Mouse (Mus musculus): ENCODE measurements around the gene Gnb1l. TPM values are rescaled to one million over a fixed set of nuclear protein-coding genes. Genes with fewer than 3 reads are reported as not detected.

Gene Gnb1l
- polyA plus RNA-seq, 1 experiment from 2014 or later = 17.8 TPM

DNA sequence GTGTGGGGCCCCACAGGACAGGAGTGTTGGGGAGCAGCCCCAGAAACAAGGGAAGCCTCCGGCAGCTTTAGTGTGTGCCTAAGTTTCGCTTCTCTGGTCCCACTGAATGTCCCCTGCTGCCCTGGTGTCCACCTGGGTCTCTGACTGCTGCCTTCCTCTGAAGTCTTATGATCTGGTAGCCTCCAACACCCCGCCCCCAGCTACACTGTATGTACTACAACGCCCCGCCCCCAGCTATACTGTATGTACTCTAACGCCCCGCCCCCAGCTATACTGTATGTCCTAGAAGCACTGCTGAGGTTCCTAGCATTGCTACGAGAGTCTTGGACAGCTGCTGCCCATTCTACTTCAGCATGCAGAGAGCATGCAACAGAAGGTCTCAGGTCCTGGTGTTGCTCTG, 25.5 kb upstream of the Gnb1l start:
- Histone ChIP-seq H3K9ac (ENCODE audit: low read depth, low read length) (no peak overlapping the region), H3K4me1 (ENCODE audit: control insufficient read depth, insufficient read depth, low read length) (peaks cover 8% of the 10 kb centered on the region; the same call in 1 of the 2 replicates), H3K27ac (replicated peaks; ENCODE audit: low read depth, low read length) (no peak overlapping the region), H3K4me3 (ENCODE audit: low read depth, low read length) (no peak overlapping the region), H3K9me3 (ENCODE audit: control insufficient read depth, low read length) (no peaks in the 10 kb centered on the region), H3K36me3 (ENCODE audit: control insufficient read depth, insufficient read depth, low read length) (no peaks in the 10 kb centered on the region; the same call in 1 of the 2 replicates), H3K27me3 (replicated peaks; ENCODE audit: control insufficient read depth, insufficient read depth, low read length) (no peaks in the 10 kb centered on the region), H3K4me2 (ENCODE audit: low read depth, low read length) (no peak overlapping the region)
- DNase-seq (ENCODE audit: low spot score) (no peak), ATAC-seq (ENCODE audit: low read depth) (no peak; the same call in 1 of the 2 replicates)
- 89% methylated on average over 8 of the region's 8 CpGs for WGBS

DNA sequence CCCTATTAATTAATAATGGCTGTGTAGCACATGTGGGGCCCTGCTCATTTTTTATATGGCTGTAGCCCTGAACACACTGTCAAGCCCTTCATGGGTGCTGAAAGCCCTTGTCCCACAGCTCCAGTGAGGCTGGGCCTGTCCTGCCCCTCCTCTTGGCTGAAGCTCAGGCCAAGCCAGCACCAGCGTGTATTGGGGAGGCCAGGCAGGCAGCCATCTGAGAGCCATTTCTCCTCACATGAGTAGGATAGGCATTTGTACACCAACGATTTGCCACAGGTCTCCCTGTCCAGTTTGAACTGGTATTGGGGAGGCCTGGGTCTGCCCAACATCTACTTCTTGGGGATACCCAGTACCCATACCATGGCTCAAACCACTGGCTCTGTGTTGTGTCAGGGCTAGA, 24.5 kb upstream of the Gnb1l start:
- Histone ChIP-seq H3K4me1 (ENCODE audit: control insufficient read depth, insufficient read depth, low read length) (peaks cover 8% of the 10 kb centered on the region; the same call in 1 of the 2 replicates), H3K36me3 (ENCODE audit: control insufficient read depth, insufficient read depth, low read length) (no peaks in the 10 kb centered on the region; the same call in 1 of the 2 replicates), H3K4me2 (ENCODE audit: low read depth, low read length) (no peak overlapping the region), H3K9ac (ENCODE audit: low read depth, low read length) (no peak overlapping the region), H3K27me3 (replicated peaks; ENCODE audit: control insufficient read depth, insufficient read depth, low read length) (no peaks in the 10 kb centered on the region), H3K9me3 (ENCODE audit: control insufficient read depth, low read length) (no peaks in the 10 kb centered on the region), H3K27ac (replicated peaks; ENCODE audit: low read depth, low read length) (no peak overlapping the region), H3K4me3 (ENCODE audit: low read depth, low read length) (no peak overlapping the region)
- WGBS = 81% methylated on average over 2 of the region's 2 CpGs
- DNase-seq (ENCODE audit: low spot score) = no peak
- ATAC-seq (ENCODE audit: low read depth) = no peak

DNA sequence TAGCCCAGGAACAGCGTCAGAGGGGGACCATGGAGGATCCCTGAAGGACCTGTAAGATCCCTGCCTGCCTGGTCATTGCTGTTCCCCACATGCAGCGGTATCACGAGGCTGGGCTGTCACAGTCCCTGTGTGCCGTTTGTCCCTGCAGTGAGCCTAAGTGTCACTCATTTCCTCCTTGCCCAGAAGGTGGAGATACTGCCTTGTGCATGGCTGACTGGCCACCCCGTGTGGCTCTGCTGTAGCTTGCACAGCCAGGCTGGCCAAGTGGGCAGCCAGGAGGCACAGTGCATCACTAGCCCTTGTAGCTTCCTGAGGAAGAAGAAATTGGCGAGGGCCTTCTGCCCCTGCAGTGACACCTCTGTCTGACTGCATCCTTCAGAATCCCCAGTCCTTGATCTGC, 20.5 kb upstream of the Gnb1l start:
- no peaks in the 10 kb centered on the region for H3K36me3 ChIP-seq (ENCODE audit: control insufficient read depth, insufficient read depth, low read length)
- ATAC-seq (ENCODE audit: low read depth) = no peak
- H3K4me2 ChIP-seq (ENCODE audit: low read depth, low read length) = no peak overlapping the region
- H3K9ac ChIP-seq (ENCODE audit: low read depth, low read length) = no peak overlapping the region
- H3K4me3 ChIP-seq (ENCODE audit: low read depth, low read length) = no peak overlapping the region
- no peaks in the 10 kb centered on the region for H3K27me3 ChIP-seq (replicated peaks; ENCODE audit: control insufficient read depth, insufficient read depth, low read length)
- H3K27ac ChIP-seq (replicated peaks; ENCODE audit: low read depth, low read length) = no peak overlapping the region
- DNase-seq (ENCODE audit: low spot score) = no peak
- 71% methylated on average over 6 of the region's 6 CpGs for WGBS
- no peaks in the 10 kb centered on the region for H3K9me3 ChIP-seq (ENCODE audit: control insufficient read depth, low read length)
- no peaks in the 10 kb centered on the region for H3K4me1 ChIP-seq (ENCODE audit: control insufficient read depth, insufficient read depth, low read length)

- Histone ChIP-seq H3K36me3 (ENCODE audit: control insufficient read depth, insufficient read depth, low read length) (no peaks in the 10 kb centered on the region), H3K9me3 (ENCODE audit: control insufficient read depth, low read length) (no peaks in the 10 kb centered on the region), H3K4me3 (ENCODE audit: low read depth, low read length) (no peak overlapping the region), H3K9ac (ENCODE audit: low read depth, low read length) (no peak overlapping the region), H3K27me3 (replicated peaks; ENCODE audit: control insufficient read depth, insufficient read depth, low read length) (no peaks in the 10 kb centered on the region), H3K4me1 (ENCODE audit: control insufficient read depth, insufficient read depth, low read length) (no peaks in the 10 kb centered on the region; the same call in none of the 2 replicates), H3K4me2 (ENCODE audit: low read depth, low read length) (no peak overlapping the region), H3K27ac (replicated peaks; ENCODE audit: low read depth, low read length) (no peak overlapping the region)
- 49% methylated on average over 7 of the region's 7 CpGs for WGBS
- DNase-seq (ENCODE audit: low spot score) (peak; percentile 62), ATAC-seq (ENCODE audit: low read depth) (peak; percentile 58)
Observed at GRCm38 (mm10) chr16:18479667-18480066, 18.8 kb upstream of the Gnb1l start.

- no peaks in the 10 kb centered on the region for H3K27me3 ChIP-seq (replicated peaks; ENCODE audit: control insufficient read depth, insufficient read depth, low read length)
- H3K9me3 ChIP-seq (ENCODE audit: control insufficient read depth, low read length) = no peaks in the 10 kb centered on the region
- no peak for ATAC-seq (ENCODE audit: low read depth)
- no peak overlapping the region for H3K9ac ChIP-seq (ENCODE audit: low read depth, low read length)
- H3K27ac ChIP-seq (replicated peaks; ENCODE audit: low read depth, low read length) = no peak overlapping the region
- 65% methylated on average over 4 of the region's 4 CpGs for WGBS
- no peak overlapping the region for H3K4me3 ChIP-seq (ENCODE audit: low read depth, low read length)
- H3K36me3 ChIP-seq (ENCODE audit: control insufficient read depth, insufficient read depth, low read length) = no peaks in the 10 kb centered on the region
- H3K4me2 ChIP-seq (ENCODE audit: low read depth, low read length) = no peak overlapping the region
- H3K4me1 ChIP-seq (ENCODE audit: control insufficient read depth, insufficient read depth, low read length) = no peaks in the 10 kb centered on the region; the same call in none of the 2 replicates
- DNase-seq (ENCODE audit: low spot score) = no peak
Observed at GRCm38 (mm10) chr16:18480933-18481485, 17.5 kb upstream of the Gnb1l start.

GRCm38 (mm10) chr16:18482431-18482830, 16.1 kb upstream of the Gnb1l start:
- Histone ChIP-seq H3K9me3 (ENCODE audit: control insufficient read depth, low read length) (no peaks in the 10 kb centered on the region), H3K36me3 (ENCODE audit: control insufficient read depth, insufficient read depth, low read length) (no peaks in the 10 kb centered on the region), H3K4me1 (ENCODE audit: control insufficient read depth, insufficient read depth, low read length) (no peaks in the 10 kb centered on the region; the same call in none of the 2 replicates), H3K9ac (ENCODE audit: low read depth, low read length) (no peak overlapping the region), H3K4me3 (ENCODE audit: low read depth, low read length) (no peak overlapping the region), H3K27ac (replicated peaks; ENCODE audit: low read depth, low read length) (no peak overlapping the region), H3K27me3 (replicated peaks; ENCODE audit: control insufficient read depth, insufficient read depth, low read length) (no peaks in the 10 kb centered on the region), H3K4me2 (ENCODE audit: low read depth, low read length) (no peak overlapping the region)
- 92% methylated on average over 3 of the region's 3 CpGs for WGBS
- ATAC-seq (ENCODE audit: low read depth) = no peak
- DNase-seq (ENCODE audit: low spot score) = no peak

DNA sequence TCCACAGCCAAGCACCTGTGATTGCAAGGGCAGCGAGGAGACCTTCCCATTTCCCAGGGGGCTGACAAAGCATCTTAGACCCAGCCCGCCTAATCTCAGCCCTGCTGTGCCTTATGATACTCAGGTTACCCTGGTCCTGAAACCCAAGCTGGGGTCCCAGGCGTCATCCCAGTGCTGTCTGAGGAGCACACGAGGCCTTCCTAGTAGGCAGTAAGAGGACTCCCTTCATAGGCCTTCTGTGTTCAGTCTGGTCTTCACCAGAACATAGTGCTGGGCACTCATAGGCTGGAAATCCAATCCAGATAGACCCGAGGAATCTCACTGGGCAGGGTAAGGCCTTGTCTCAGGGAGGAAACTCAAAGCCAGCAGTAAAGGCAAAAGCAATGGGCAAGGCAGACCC, 14.7 kb upstream of the Gnb1l start:
- no peaks in the 10 kb centered on the region; the same call in none of the 2 replicates for H3K4me1 ChIP-seq (ENCODE audit: control insufficient read depth, insufficient read depth, low read length)
- no peak for DNase-seq (ENCODE audit: low spot score)
- peak overlapping the region; percentile 25; the same call in 1 of the 2 replicates for H3K27ac ChIP-seq (replicated peaks; ENCODE audit: low read depth, low read length)
- no peak for ATAC-seq (ENCODE audit: low read depth)
- H3K27me3 ChIP-seq (replicated peaks; ENCODE audit: control insufficient read depth, insufficient read depth, low read length) = no peaks in the 10 kb centered on the region
- no peak overlapping the region for H3K4me2 ChIP-seq (ENCODE audit: low read depth, low read length)
- H3K9me3 ChIP-seq (ENCODE audit: control insufficient read depth, low read length) = no peaks in the 10 kb centered on the region
- H3K36me3 ChIP-seq (ENCODE audit: control insufficient read depth, insufficient read depth, low read length) = no peaks in the 10 kb centered on the region
- WGBS = 56% methylated on average over 5 of the region's 5 CpGs
- no peak overlapping the region for H3K4me3 ChIP-seq (ENCODE audit: low read depth, low read length)
- no peak overlapping the region for H3K9ac ChIP-seq (ENCODE audit: low read depth, low read length)

GRCm38 (mm10) chr16:18484386-18484785, 14.1 kb upstream of the Gnb1l start:
- H3K27me3 ChIP-seq (replicated peaks; ENCODE audit: control insufficient read depth, insufficient read depth, low read length) = no peaks in the 10 kb centered on the region
- H3K27ac ChIP-seq (replicated peaks; ENCODE audit: low read depth, low read length) = peak overlapping the region; percentile 25
- no peak overlapping the region for H3K4me2 ChIP-seq (ENCODE audit: low read depth, low read length)
- H3K9ac ChIP-seq (ENCODE audit: low read depth, low read length) = no peak overlapping the region
- H3K4me1 ChIP-seq (ENCODE audit: control insufficient read depth, insufficient read depth, low read length) = no peaks in the 10 kb centered on the region; the same call in none of the 2 replicates
- H3K36me3 ChIP-seq (ENCODE audit: control insufficient read depth, insufficient read depth, low read length) = no peaks in the 10 kb centered on the region
- DNase-seq (ENCODE audit: low spot score) (no peak), ATAC-seq (ENCODE audit: low read depth) (no peak)
- H3K9me3 ChIP-seq (ENCODE audit: control insufficient read depth, low read length) = no peaks in the 10 kb centered on the region
- no peak overlapping the region for H3K4me3 ChIP-seq (ENCODE audit: low read depth, low read length)
- 31% methylated on average over 4 of the region's 4 CpGs for WGBS

All from embryonic facial prominence, embryonic 14.5 days (tissue).